Mouse (Mus musculus): ENCODE results near the gene Brpf1. TPM values are rescaled to one million over a fixed set of nuclear protein-coding genes. Genes with fewer than 3 reads are reported as not detected.

The Brpf1 gene
- total RNA-seq (2021), result 10 to 100 TPM; 40.6 to 46.3 TPM
- long read RNA-seq, experiment 1, full-length matches to known transcripts, result 2 of 15 reads
- long read RNA-seq, experiment 1, partial matches to known transcripts, result 10 of 15 reads
- long read RNA-seq, experiment 1, other reads (novel, unspliced or antisense), result 3 of 15 reads
- long read RNA-seq, experiment 2, full-length matches to known transcripts, result 2 of 18 reads
- long read RNA-seq, experiment 2, partial matches to known transcripts, result 11 of 18 reads
- long read RNA-seq, experiment 2, other reads (novel, unspliced or antisense), result 5 of 18 reads

GRCm38 (mm10) chr6:113306986-113307349 is at the start of gene Brpf1:
Gene Brpf1 (plus strand): TSS chr6:113307137.
- no peak for DNase-seq (ENCODE audit: low spot score in 2 of 2)

GRCm38 (mm10) chr6:113261174-113261858 is 45.6 kb upstream of the Brpf1 start:
- DNase-seq (ENCODE audit: low spot score in 2 of 2), result no peak

GRCm38 (mm10) chr6:113263531-113263930 is 43.4 kb upstream of the Brpf1 start:
- DNase-seq (ENCODE audit: low spot score in 2 of 2), result no peak

GRCm38 (mm10) chr6:113264429-113264828 is 42.5 kb upstream of the Brpf1 start:
- no peak for DNase-seq (ENCODE audit: low spot score in 2 of 2)

- DNase-seq (ENCODE audit: low spot score in 2 of 2), result no peak
These were observed 39.8 kb upstream of the Brpf1 start for GRCm38 (mm10) chr6:113266996-113267655.

GRCm38 (mm10) chr6:113267988-113268387 is 38.9 kb upstream of the Brpf1 start:
- no peak for DNase-seq (ENCODE audit: low spot score in 2 of 2)

- no peak for DNase-seq (ENCODE audit: low spot score in 2 of 2)
These were observed 34.6 kb upstream of the Brpf1 start for GRCm38 (mm10) chr6:113272365-113272764.

- no peak for DNase-seq (ENCODE audit: low spot score in 2 of 2)
These were observed 30.1 kb upstream of the Brpf1 start for GRCm38 (mm10) chr6:113276846-113277245.

GRCm38 (mm10) chr6:113281676-113282075 is 25.3 kb upstream of the Brpf1 start:
- no peak for DNase-seq (ENCODE audit: low spot score in 2 of 2)

GRCm38 (mm10) chr6:113282101-113282802 is 24.7 kb upstream of the Brpf1 start, which contains the start of gene Cpne9:
Gene Cpne9 (plus strand): TSS chr6:113282307.
- no peak for DNase-seq (ENCODE audit: low spot score in 2 of 2)

GRCm38 (mm10) chr6:113282969-113283368 is 24.0 kb upstream of the Brpf1 start:
- no peak for DNase-seq (ENCODE audit: low spot score in 2 of 2)

- DNase-seq (ENCODE audit: low spot score in 2 of 2), result no peak
These were observed 23.4 kb upstream of the Brpf1 start for GRCm38 (mm10) chr6:113283500-113283899.

- no peak for DNase-seq (ENCODE audit: low spot score in 2 of 2)
These were observed 22.0 kb upstream of the Brpf1 start for GRCm38 (mm10) chr6:113284931-113285330.

GRCm38 (mm10) chr6:113286316-113286715 is 20.6 kb upstream of the Brpf1 start:
- DNase-seq (ENCODE audit: low spot score in 2 of 2), result no peak

- no peak for DNase-seq (ENCODE audit: low spot score in 2 of 2)
These were observed 19.7 kb upstream of the Brpf1 start for GRCm38 (mm10) chr6:113287236-113287635.

GRCm38 (mm10) chr6:113289346-113289745 is 17.6 kb upstream of the Brpf1 start:
- no peak for DNase-seq (ENCODE audit: low spot score in 2 of 2)

- no peak for DNase-seq (ENCODE audit: low spot score in 2 of 2)
These were observed 16.6 kb upstream of the Brpf1 start for GRCm38 (mm10) chr6:113290346-113290745.

- no peak for DNase-seq (ENCODE audit: low spot score in 2 of 2)
These were observed 14.0 kb upstream of the Brpf1 start for GRCm38 (mm10) chr6:113292938-113293337.

- no peak for DNase-seq (ENCODE audit: low spot score in 2 of 2)
These were observed 10.9 kb upstream of the Brpf1 start for GRCm38 (mm10) chr6:113296046-113296445.

GRCm38 (mm10) chr6:113296639-113297038 is 10.3 kb upstream of the Brpf1 start:
- DNase-seq (ENCODE audit: low spot score in 2 of 2), result no peak

- DNase-seq (ENCODE audit: low spot score in 2 of 2), result no peak
These were observed 5.6 kb upstream of the Brpf1 start for GRCm38 (mm10) chr6:113301350-113301749.

GRCm38 (mm10) chr6:113302258-113302657 is 4.7 kb upstream of the Brpf1 start:
- DNase-seq (ENCODE audit: low spot score in 2 of 2), result no peak

Measured in adrenal gland, postnatal 4 days (tissue).